8 mouse cellular contexts compared by ENCODE assay signal in genomic region chr16:50528355-50528676, GRCm38 (mm10).
DNase-seq lines count a peak whose midpoint lies in the region; ATAC-seq and TF ChIP-seq lines count a peak whose summit lies in the region.

No protein-coding gene starts in this region.

- no peak for DNase-seq in heart, embryonic 10.5 days (ENCODE audit: low spot score)
- DNase-seq in heart, postnatal 25 days (ENCODE audit: low spot score), result no peak
- DNase-seq in ES-E14 (ENCODE audit: low read depth, low spot score), result no peak
- no peak for DNase-seq in forebrain, embryonic 11.5 days (ENCODE audit: low spot score)
- DNase-seq in kidney, postnatal 36 days, result peak; percentile 34 to 57
- no peak for DNase-seq in frontal cortex, postnatal 36 days (ENCODE audit: low spot score in 2 of 2)
- no peak for DNase-seq in thymus, postnatal 10 days (ENCODE audit: low spot score in 2 of 2)

- in situ Hi-C loops in ES-E14 (cut with MboI; ENCODE audit: low sequenced_read_pairs in 2 of 2, unreplicated experiment in 2 of 2), result no loop called here

- peak overlapping the region; percentile 99 for H3K27ac ChIP-seq in heart, embryonic 10.5 days
- H3K27ac ChIP-seq in ES-E14 (ENCODE audit: insufficient read depth, low read depth, low read length, poor library complexity, severe bottlenecking), result peak overlapping the region; percentile 26; the same call in 1 of the 2 replicates
- peak overlapping the region; percentile 72; the same call in 1 of the 2 replicates for H3K27ac ChIP-seq in forebrain, embryonic 11.5 days (ENCODE audit: low read depth, low read length)
- peak overlapping the region; percentile 90 for H3K27ac ChIP-seq in midbrain, embryonic 13.5 days

- H3K36me3 ChIP-seq in heart, embryonic 10.5 days, result no peaks in the 10 kb centered on the region
- no peaks in the 10 kb centered on the region for H3K36me3 ChIP-seq in ES-E14 (ENCODE audit: control insufficient read depth, insufficient read depth, low read length, poor library complexity, severe bottlenecking)
- H3K36me3 ChIP-seq in forebrain, embryonic 11.5 days (ENCODE audit: control insufficient read depth, insufficient read depth, low read length), result no peaks in the 10 kb centered on the region
- H3K36me3 ChIP-seq in midbrain, embryonic 13.5 days, result no peaks in the 10 kb centered on the region

- peak overlapping the region; percentile 76 for H3K4me2 ChIP-seq in forebrain, embryonic 11.5 days (ENCODE audit: low read depth, low read length, severe bottlenecking)
- H3K4me2 ChIP-seq in midbrain, embryonic 13.5 days (replicated peaks), result peak overlapping the region; percentile 88

- under 1% methylated on average over 9 of the region's 9 CpGs for WGBS in heart, embryonic 10.5 days
- 2% methylated on average over 9 of the region's 9 CpGs for WGBS in forebrain, embryonic 11.5 days
- 3% methylated on average over 9 of the region's 9 CpGs for WGBS in midbrain, embryonic 13.5 days

- no peaks in the 10 kb centered on the region for H3K27me3 ChIP-seq in heart, embryonic 10.5 days (ENCODE audit: insufficient read depth, poor library complexity, severe bottlenecking)
- H3K27me3 ChIP-seq in forebrain, embryonic 11.5 days (ENCODE audit: control insufficient read depth, insufficient read depth, low read length), result no peaks in the 10 kb centered on the region
- H3K27me3 ChIP-seq in midbrain, embryonic 13.5 days, result peaks cover 11% of the 10 kb centered on the region

- H3K9me3 ChIP-seq in heart, embryonic 10.5 days, result no peaks in the 10 kb centered on the region
- no peaks in the 10 kb centered on the region for H3K9me3 ChIP-seq in ES-E14 (ENCODE audit: control insufficient read depth, insufficient read depth, low read depth, low read length)
- no peaks in the 10 kb centered on the region for H3K9me3 ChIP-seq in forebrain, embryonic 11.5 days (ENCODE audit: control insufficient read depth, low read length)
- H3K9me3 ChIP-seq in midbrain, embryonic 13.5 days, result no peaks in the 10 kb centered on the region

- intact Hi-C loops in heart, postnatal 25 days (cut with DNase I), result loop anchor here (5.0 to 10.0 kb wide), 3 partner anchors 151 to 274 kb away; no protein-coding TSS in a partner anchor

- H3K4me1 ChIP-seq in heart, embryonic 10.5 days, result peaks cover 10% of the 10 kb centered on the region
- peaks cover 0 to 2% of the 10 kb centered on the region in 2 experiments; a peak in 1 of 4 replicates for H3K4me1 ChIP-seq in ES-E14 (ENCODE audit: control insufficient read depth in 2 of 2, insufficient read depth in 2 of 2, low read length in 2 of 2, poor library complexity in 1 of 2)
- peaks cover 4% of the 10 kb centered on the region; the same call in 1 of the 2 replicates for H3K4me1 ChIP-seq in forebrain, embryonic 11.5 days (replicated peaks; ENCODE audit: control insufficient read depth, insufficient read depth, low read length)
- H3K4me1 ChIP-seq in midbrain, embryonic 13.5 days (replicated peaks), result peaks cover 3% of the 10 kb centered on the region; the same call in 1 of the 2 replicates

- ATAC-seq in forebrain, embryonic 11.5 days (replicated peaks; ENCODE audit: low FRiP score), result peak; percentile 36; the same call in 1 of the 2 replicates
- peak; percentile 44 for ATAC-seq in midbrain, embryonic 13.5 days

- peak overlapping the region; percentile 90 for H3K4me3 ChIP-seq in heart, embryonic 10.5 days
- peak overlapping the region; percentile 73 to 76 for H3K4me3 ChIP-seq in ES-E14 (ENCODE audit: insufficient read depth in 1 of 2, low read depth in 1 of 2, low read length in 2 of 2, poor library complexity in 1 of 2, severe bottlenecking in 1 of 2)
- peak overlapping the region; percentile 60 for H3K4me3 ChIP-seq in forebrain, embryonic 11.5 days (ENCODE audit: low read depth, low read length)
- H3K4me3 ChIP-seq in midbrain, embryonic 13.5 days (replicated peaks), result peak overlapping the region; percentile 77

- H3K9ac ChIP-seq in ES-E14 (ENCODE audit: insufficient read depth, low read depth, low read length, poor library complexity, severe bottlenecking), result peak overlapping the region; percentile 80
- peak overlapping the region; percentile 87 for H3K9ac ChIP-seq in forebrain, embryonic 11.5 days (ENCODE audit: low read length)
- peak overlapping the region; percentile 90 for H3K9ac ChIP-seq in midbrain, embryonic 13.5 days (replicated peaks)

TF ChIP-seq in ES-E14, 5 proteins besides CTCF, POLR2A, EP300 and RAD21:
- TF ChIP-seq ZC3H11A (IDR thresholded peaks at IDR 0.05; ENCODE audit: borderline replicate concordance, low read depth, low read length) (no peak), MAFK (IDR thresholded peaks at IDR 0.05; ENCODE audit: insufficient read depth, low read depth, low read length) (no peak), CHD2 (IDR thresholded peaks at IDR 0.05; ENCODE audit: low read depth, low read length) (no peak), HCFC1 (IDR thresholded peaks at IDR 0.05; ENCODE audit: borderline replicate concordance, insufficient read depth, low read length) (no peak)
TF ChIP-seq in ES-E14: peak in this region for 0.

Comparison
In these comparisons a context has a peak if more than half of its experiments do, and no peak if none do; other contexts are left out.
1. DNase-seq: peak in kidney, postnatal 36 days (2 of 2); none in heart, embryonic 10.5 days (single experiment), heart, postnatal 25 days (single experiment), ES-E14 (single experiment), forebrain, embryonic 11.5 days (single experiment), frontal cortex, postnatal 36 days (0 of 2) and thymus, postnatal 10 days (0 of 2).
2. H3K27ac ChIP-seq: peak in every context shown above with its lines; median percentile 99 in heart, embryonic 10.5 days; 90 in midbrain, embryonic 13.5 days; 72 in forebrain, embryonic 11.5 days; 26 in ES-E14.
3. Peak in every context shown above with its lines, with median percentiles within 50 percentile points of each other: H3K4me3 ChIP-seq and H3K9ac ChIP-seq.